In the genomic region with DNA sequence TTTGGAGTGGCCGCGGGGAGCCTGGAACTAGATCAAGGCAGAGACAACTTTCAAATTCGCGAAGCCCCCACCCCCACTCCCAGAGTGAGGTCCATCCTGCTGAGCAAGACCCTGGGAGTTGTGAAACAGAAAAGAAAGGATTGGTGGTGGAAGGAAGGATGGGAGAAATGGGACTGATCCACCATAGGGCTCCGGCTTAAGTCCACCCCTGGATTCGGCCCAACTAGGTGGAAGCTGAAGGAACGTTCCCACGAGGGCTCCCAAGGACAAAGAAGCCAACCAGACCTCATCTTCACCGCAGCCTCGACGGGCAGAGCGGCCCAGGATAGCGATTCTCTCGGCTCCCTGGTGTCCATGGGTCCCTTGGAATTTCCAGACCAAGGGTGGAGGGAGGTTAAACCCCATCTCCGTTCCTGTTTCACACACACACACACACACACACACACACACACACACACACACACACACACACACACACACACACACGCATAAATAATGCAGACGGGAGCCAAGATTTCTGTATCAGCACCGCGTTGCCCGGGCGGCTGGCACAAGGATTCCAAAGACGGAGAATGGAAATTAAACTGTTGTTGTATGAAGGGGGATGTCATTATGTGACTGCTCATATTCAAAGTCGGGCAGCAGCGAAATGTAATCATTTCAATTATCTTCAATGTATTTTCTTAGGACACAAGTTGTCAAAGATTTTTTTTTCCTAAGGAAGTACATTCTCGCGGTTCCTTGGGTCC, we compare ENCODE assay signal across 8 mouse cellular contexts. TPM values are rescaled to one million over a fixed set of nuclear protein-coding genes. Genes with fewer than 3 reads are reported as not detected.
DNase-seq lines count a peak whose midpoint lies in the region; ATAC-seq lines count a peak whose summit lies in the region.

No protein-coding gene starts in this region.

- peak overlapping the region; percentile 77 for H3K27ac ChIP-seq in forebrain, embryonic 10.5 days
- no peak overlapping the region for H3K27ac ChIP-seq in limb, embryonic 11.5 days (replicated peaks; ENCODE audit: low read depth, low read length)

- peaks cover 100% of the 10 kb centered on the region for H3K27me3 ChIP-seq in forebrain, embryonic 10.5 days (ENCODE audit: poor library complexity, severe bottlenecking)
- peaks cover 84% of the 10 kb centered on the region for H3K27me3 ChIP-seq in limb, embryonic 11.5 days (ENCODE audit: control insufficient read depth, insufficient read depth, low read length)

- no peak overlapping the region for H3K4me2 ChIP-seq in limb, embryonic 11.5 days (ENCODE audit: low read depth, severe bottlenecking)

- ATAC-seq in limb, embryonic 11.5 days (ENCODE audit: insufficient number of reproducible peaks, low FRiP score, low TSS enrichment, low read depth) = no peak
- ATAC-seq in frontal cortex, adult (ENCODE audit: low TSS enrichment) = no peak

- H3K4me3 ChIP-seq in forebrain, embryonic 10.5 days = peak overlapping the region; percentile 47
- no peak overlapping the region for H3K4me3 ChIP-seq in limb, embryonic 11.5 days (ENCODE audit: low read depth, low read length)

- intact Hi-C loops in left cerebral cortex, postnatal 4 days (cut with DNase I) = loop anchor here (10.0 kb wide), 1 partner anchor 536 kb away; a partner anchor contains a TSS
- intact Hi-C loops in left cerebral cortex, postnatal 36 days (cut with DNase I) = no loop called here

- H3K9ac ChIP-seq in limb, embryonic 11.5 days (ENCODE audit: low read length) = no peak overlapping the region

- peak; percentile 66 for DNase-seq in left cerebral cortex, postnatal 4 days
- DNase-seq in left cerebral cortex, postnatal 36 days (ENCODE audit: low spot score in 2 of 2) = no peak
- DNase-seq in forebrain, embryonic 10.5 days (ENCODE audit: extremely low spot score, low spot score) = peak; percentile 46
- DNase-seq in limb, embryonic 11.5 days (ENCODE audit: low spot score) = peak; percentile 58
- DNase-seq in retina, embryonic 14.5 days (ENCODE audit: low spot score) = peak; percentile 73
- no peak for DNase-seq in adrenal gland, postnatal 10 days
- no peak for DNase-seq in layer of hippocampus, adult 8-10 months (ENCODE audit: low spot score in 2 of 2)

- WGBS in forebrain, embryonic 10.5 days = 2% methylated on average over 26 of the region's 26 CpGs
- 1% methylated on average over 26 of the region's 26 CpGs for WGBS in limb, embryonic 11.5 days

- H3K9me3 ChIP-seq in forebrain, embryonic 10.5 days = no peaks in the 10 kb centered on the region
- H3K9me3 ChIP-seq in limb, embryonic 11.5 days (ENCODE audit: control insufficient read depth, low read length) = no peaks in the 10 kb centered on the region

- no peaks in the 10 kb centered on the region for H3K36me3 ChIP-seq in forebrain, embryonic 10.5 days (replicated peaks)
- H3K36me3 ChIP-seq in limb, embryonic 11.5 days (ENCODE audit: control insufficient read depth, insufficient read depth, low read length) = no peaks in the 10 kb centered on the region

- peaks cover 60% of the 10 kb centered on the region for H3K4me1 ChIP-seq in forebrain, embryonic 10.5 days
- H3K4me1 ChIP-seq in limb, embryonic 11.5 days (ENCODE audit: control insufficient read depth, insufficient read depth, low read length) = 0 out of 2 replicates have a peak, but pooled peaks cover 3% of the 10 kb centered on the region

RNA-seq across cellular contexts. Expression of a gene that starts 7.7 kb away (rescaled TPM):
- 10 to 100 TPM; 11.5 to 13.9 TPM for total RNA-seq in left cerebral cortex, postnatal 4 days (2021)
- total RNA-seq in left cerebral cortex, postnatal 36 days (2021) = 10 to 100 TPM in 1 of 2 experiments, 1 to 10 TPM in 1; 8.1 to 12.4 TPM
- 76.8 and 79.6 TPM in 2 replicates for polyA plus RNA-seq in forebrain, embryonic 10.5 days (2016; fragmentation: Nextera tagmentation; extraction: Ambion mirVana)
- polyA plus RNA-seq in limb, embryonic 11.5 days (2014; fragmentation: Nextera tagmentation; extraction: Ambion mirVana) = 0.11 and 0.23 TPM in 2 replicates
- total RNA-seq in adrenal gland, postnatal 10 days (2021) = under 1 TPM in 1 of 2 experiments, not detected in 1; 0.36 TPM
- 10 to 100 TPM; 12.5 to 17.6 (median 12.8) TPM for total RNA-seq in layer of hippocampus, adult 8-10 months (2022)

Comparison
In these comparisons a context has a peak if more than half of its experiments do, and no peak if none do; other contexts are left out.
1. DNase-seq: peak in left cerebral cortex, postnatal 4 days (single experiment), forebrain, embryonic 10.5 days (single experiment), limb, embryonic 11.5 days (single experiment) and retina, embryonic 14.5 days (single experiment); none in left cerebral cortex, postnatal 36 days (0 of 2), adrenal gland, postnatal 10 days (single experiment) and layer of hippocampus, adult 8-10 months (0 of 2).
2. RNA of a gene that starts 7.7 kb away (total RNA-seq): 11.5 to 13.9 TPM in left cerebral cortex, postnatal 4 days, 12.5 to 17.6 TPM in layer of hippocampus, adult 8-10 months and 8.1 to 12.4 TPM in left cerebral cortex, postnatal 36 days; 0.36 TPM in adrenal gland, postnatal 10 days; every median in the first group is over 4 times any median in the second.